Mouse (Mus musculus) spleen, adult 2 months (tissue): Measurements from ENCODE around the gene Hoxd10. TPM values are rescaled to one million over a fixed set of nuclear protein-coding genes. Genes with fewer than 3 reads are reported as not detected.

Experiments used
- DNase-seq, 2 experiments: peaks; one replicate each; pipeline versions ENCODE4 v3.0.0 to v3.0.0-alpha.2; 2012 to 2021; ENCODE audit warnings: low spot score in 2 of 2, low read depth in 1 of 2
- H3K27ac ChIP-seq: fragments of 200-500 bp; 2 replicates; pipeline ENCODE4 v1.5.1; 2012; ENCODE audit warnings: low read length, inconsistent platforms; ENCODE audit not compliant: insufficient read depth
- H3K27me3 ChIP-seq: fragments of 200-500 bp; 2 replicates; pipeline ENCODE4 v1.6.1; 2012; ENCODE audit warnings: mild to moderate bottlenecking, moderate library complexity, low read length, inconsistent platforms; ENCODE audit not compliant: control insufficient read depth, insufficient read depth
- H3K36me3 ChIP-seq: fragments of 200-500 bp; 2 replicates; pipeline ENCODE4 v1.6.1; 2012; ENCODE audit warnings: mild to moderate bottlenecking, low read length, inconsistent platforms; ENCODE audit not compliant: control insufficient read depth, insufficient read depth
- H3K4me1 ChIP-seq: fragments of 200-500 bp; 2 replicates; pipeline ENCODE4 v1.6.1; 2011; ENCODE audit warnings: inconsistent platforms; ENCODE audit not compliant: control insufficient read depth, insufficient read depth, insufficient read length
- H3K4me3 ChIP-seq: fragments of 200-500 bp; 2 replicates; pipeline ENCODE4 v1.5.1; 2011; ENCODE audit warnings: mild to moderate bottlenecking, inconsistent platforms; ENCODE audit not compliant: insufficient read depth, insufficient read length; ENCODE audit errors: extremely low read depth
- CTCF ChIP-seq: fragments of 200-500 bp; IDR thresholded peaks from 2 replicates; pipeline ENCODE4 v1.5.1; 2011; ENCODE audit warnings: mild to moderate bottlenecking, inconsistent platforms; ENCODE audit not compliant: insufficient read depth, insufficient read length, insufficient replicate concordance; ENCODE audit errors: extremely low read depth
- POLR2A ChIP-seq: fragments of 200-500 bp; IDR thresholded peaks from 2 replicates; pipeline ENCODE4 v1.6.1; 2011; ENCODE audit warnings: low read depth, low read length, inconsistent platforms
- WGBS: fragments of 180-500 bp; shearing (Covaris S2); methylation state at CpG from one replicate; pipeline ENCODE4 v1.1.7; 2018; 5-methylcytosine and 5-hydroxymethylcytosine counted together
- polyA plus RNA-seq: library from polyadenylated mRNA; depleted of rRNA; stranded (reverse); fragments of >200 nt; gene quantifications from 2 replicates; pipeline ENCODE4 v1.2.3, GENCODE M21; 2012; rRNA removed

Gene Hoxd10
- polyA plus RNA-seq, result not detected in 2 replicates

DNA sequence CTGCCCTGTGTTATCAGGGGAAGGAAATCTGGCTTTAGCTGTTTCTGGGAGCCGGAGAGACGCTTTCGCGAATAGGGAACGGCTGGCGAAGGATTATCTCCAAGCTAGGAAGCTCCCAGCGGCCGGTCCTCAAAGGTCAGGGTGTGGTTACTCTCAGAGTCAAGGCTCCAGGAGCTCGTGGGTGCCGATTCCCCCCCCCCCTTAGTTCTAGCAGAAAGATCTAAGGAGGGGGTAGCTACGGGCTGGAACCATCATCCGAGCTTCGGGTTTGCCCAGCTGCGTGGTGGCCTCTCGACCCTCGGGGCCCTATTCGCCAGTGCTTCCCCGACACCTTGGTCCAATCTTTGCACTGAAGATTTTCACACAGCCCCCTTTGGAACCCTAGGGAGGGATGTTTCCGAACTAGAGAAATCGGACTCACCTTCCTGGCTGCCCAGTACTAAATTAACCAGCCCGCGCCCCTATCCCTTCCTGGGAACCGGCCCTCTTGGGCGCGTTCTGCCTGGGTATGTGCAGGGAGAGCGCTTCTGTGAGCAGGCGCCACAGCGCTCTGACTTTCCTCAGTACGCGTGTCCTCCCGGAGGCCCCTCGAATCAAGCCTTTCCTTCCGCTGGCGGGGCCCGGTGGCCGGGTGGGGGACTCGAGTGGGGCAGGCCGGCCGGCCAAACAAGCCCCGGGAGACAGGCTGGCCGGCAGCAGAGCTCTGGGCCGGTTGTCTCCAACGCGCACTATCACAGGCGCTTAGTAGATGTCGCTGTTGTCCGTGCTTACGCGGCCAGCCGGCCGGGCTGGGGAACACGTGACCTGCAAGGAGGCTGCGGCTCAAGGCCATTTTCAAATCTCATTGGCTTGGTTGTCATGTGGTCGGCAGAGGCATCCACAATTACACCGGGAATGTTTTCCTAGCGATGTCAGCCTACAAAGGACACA is at the start of gene Hoxd10:
Gene Hoxd10 (plus strand): TSS at position 903 of the 930 bp plus-strand sequence.
- H3K4me3 ChIP-seq, result no peak within 1 kb of the TSS
- no peak for DNase-seq
- no peaks in the 10 kb centered on the region for H3K36me3 ChIP-seq
- 10% methylated on average over 56 of the region's 56 CpGs for WGBS
- no peak within 1 kb of the TSS for H3K27ac ChIP-seq
- no peaks in the 10 kb centered on the region for H3K4me1 ChIP-seq
- no peak for TF ChIP-seq CTCF
- TF ChIP-seq POLR2A, result no peak
- peaks cover 59% of the 10 kb centered on the region for H3K27me3 ChIP-seq

DNA sequence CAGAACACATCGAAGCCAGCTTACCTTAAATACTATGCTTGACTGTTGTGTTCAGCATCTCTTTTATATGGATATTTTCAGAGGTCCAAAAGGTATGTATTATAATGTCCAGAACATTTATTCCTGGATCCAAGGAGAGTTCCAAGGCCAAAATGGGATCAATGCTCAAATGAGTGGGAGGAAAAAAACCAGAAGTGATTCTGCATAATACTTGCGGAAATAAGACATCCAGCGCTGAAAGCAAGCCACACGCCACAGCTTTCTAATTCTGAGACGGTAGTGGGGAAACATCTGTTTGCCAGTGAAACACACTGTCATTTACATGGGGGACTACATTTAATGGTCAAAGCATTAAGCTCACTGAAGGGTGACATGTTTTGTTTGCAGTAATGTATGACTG is 49.3 kb upstream of the Hoxd10 start:
- no peak for DNase-seq
- no peaks in the 10 kb centered on the region for H3K36me3 ChIP-seq
- no peaks in the 10 kb centered on the region for H3K4me1 ChIP-seq
- no peaks in the 10 kb centered on the region for H3K27me3 ChIP-seq
- H3K27ac ChIP-seq, result no peak overlapping the region
- H3K4me3 ChIP-seq, result no peak overlapping the region
- 11% methylated on average over 5 of the region's 5 CpGs for WGBS
- no peak for TF ChIP-seq POLR2A
- TF ChIP-seq CTCF, result no peak

DNA sequence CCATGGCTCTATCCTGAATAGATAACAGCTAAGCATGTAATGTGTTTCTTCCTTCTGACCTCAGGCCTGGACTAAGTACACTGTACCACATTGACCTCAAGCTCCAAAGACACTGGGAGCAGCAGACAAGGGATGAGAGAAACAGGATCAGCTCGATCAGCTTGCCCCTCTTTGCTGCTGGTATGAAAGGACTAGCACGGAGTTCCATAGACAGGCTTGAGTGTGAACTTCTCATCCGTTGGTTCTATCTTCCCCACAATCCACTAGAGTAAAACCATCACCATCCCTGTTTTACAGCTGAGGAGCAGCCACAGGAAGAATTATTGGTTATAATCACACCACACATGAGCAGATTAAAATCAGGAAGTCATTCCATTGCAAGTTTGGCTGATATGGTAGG is 46.1 kb upstream of the Hoxd10 start:
- H3K36me3 ChIP-seq, result no peaks in the 10 kb centered on the region
- no peak for DNase-seq
- TF ChIP-seq POLR2A (no peak), CTCF (no peak)
- no peak overlapping the region for H3K4me3 ChIP-seq
- H3K27ac ChIP-seq, result no peak overlapping the region
- no peaks in the 10 kb centered on the region for H3K4me1 ChIP-seq
- peaks cover 8% of the 10 kb centered on the region for H3K27me3 ChIP-seq
- WGBS, result 82% methylated on average over 3 of the region's 3 CpGs

DNA sequence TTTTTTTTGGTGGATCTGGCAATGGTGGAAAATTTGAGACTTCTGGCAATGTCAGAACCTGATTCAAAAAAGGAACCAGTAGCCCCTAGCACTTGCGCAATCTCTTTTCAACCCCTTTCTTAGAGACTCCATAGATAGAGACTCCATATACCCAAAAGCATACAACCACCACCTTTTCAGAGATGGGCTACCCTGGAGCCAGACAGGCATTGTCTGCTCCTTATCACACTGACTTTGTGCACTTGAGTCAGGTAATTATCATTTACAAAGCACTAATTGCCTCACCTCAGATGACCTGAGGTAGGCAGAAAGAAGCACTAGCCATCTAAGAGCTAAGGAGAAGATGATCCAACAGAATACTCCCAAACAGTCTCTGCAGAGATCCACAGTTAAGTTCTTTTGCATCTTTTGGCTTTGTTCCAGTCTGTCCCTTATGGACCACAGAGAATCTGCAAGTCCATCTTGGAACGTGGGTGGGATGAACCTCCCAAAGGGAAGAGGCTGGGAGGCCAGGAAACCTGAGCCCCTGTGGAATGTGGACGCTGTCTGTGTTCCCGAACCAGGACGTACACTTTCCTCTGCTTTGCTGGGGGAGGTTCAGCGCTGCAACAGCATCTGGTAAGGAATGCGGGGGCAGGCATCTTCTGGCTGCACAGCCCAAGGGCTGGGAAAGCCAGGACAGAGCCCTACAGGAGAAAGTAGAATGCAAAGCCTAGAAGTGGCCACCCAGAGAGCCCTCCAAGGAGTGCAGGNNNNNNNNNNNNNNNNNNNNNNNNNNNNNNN is 44.5 kb upstream of the Hoxd10 start:
- no peak for DNase-seq
- Histone ChIP-seq H3K4me3 (no peak overlapping the region), H3K36me3 (no peaks in the 10 kb centered on the region), H3K27me3 (peaks cover 8% of the 10 kb centered on the region), H3K27ac (no peak overlapping the region), H3K4me1 (no peaks in the 10 kb centered on the region)
- WGBS, result 27% methylated on average over 7 of the region's 7 CpGs
- TF ChIP-seq POLR2A (no peak), CTCF (no peak)

DNA sequence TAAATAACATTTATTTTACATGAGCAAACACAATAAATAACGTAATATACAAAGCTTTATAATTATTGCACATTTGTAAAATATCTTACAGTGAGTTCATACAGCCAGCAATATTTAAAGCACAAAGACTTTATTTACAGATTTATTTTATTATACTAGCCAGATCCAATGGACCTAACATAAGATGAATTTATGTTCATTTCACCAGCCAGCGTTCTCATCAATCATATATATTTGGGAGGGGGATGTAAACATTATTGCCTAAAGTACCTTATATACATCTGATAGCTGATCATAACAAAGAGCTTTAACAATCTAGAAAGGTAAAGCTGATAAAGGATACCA is 38.8 kb upstream of the Hoxd10 start:
- no peak for DNase-seq
- Histone ChIP-seq H3K36me3 (no peaks in the 10 kb centered on the region), H3K27me3 (peaks cover 39% of the 10 kb centered on the region), H3K4me3 (no peak overlapping the region), H3K4me1 (peaks cover 9% of the 10 kb centered on the region), H3K27ac (no peak overlapping the region)
- 46% methylated on average over 2 of the region's 2 CpGs for WGBS
- TF ChIP-seq CTCF (no peak), POLR2A (no peak)

DNA sequence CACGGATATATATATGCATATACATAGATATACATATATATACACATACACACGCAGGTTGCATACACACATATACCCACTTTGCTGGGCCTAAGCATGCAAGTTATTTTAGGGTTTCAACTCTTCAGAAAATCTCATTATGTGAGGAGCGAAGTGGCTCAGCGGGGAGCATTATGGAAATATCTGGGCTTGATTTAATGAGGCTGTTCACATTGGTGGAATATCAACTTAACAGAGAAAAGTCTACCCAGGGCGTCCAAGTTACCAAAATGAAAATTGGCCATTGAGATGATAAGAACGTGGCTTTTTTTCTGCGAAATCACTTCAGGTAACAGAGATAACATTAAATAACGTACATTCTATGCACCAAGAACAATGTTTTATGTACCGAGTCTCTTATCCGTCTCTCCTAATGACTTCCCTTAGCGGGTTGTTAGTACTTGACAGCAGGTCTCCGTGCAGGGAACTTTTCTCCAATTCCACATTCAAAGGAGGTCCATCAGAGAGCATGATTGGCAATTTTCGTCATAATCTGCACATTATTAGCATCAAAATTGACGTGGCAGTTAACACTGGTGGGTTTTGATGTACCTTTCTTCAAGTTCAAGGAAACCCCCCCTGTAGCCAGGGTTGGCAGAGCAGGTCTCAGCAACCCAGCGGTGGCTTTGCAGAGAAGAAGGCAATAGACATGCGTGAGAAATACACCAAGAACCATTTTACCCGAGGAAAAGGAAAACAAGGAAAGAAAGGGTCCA is 37.8 kb upstream of the Hoxd10 start:
- DNase-seq, result no peak
- no peaks in the 10 kb centered on the region for H3K36me3 ChIP-seq
- H3K27ac ChIP-seq, result no peak overlapping the region
- H3K4me1 ChIP-seq, result peaks cover 9% of the 10 kb centered on the region
- H3K4me3 ChIP-seq, result no peak overlapping the region
- no peak for TF ChIP-seq POLR2A
- WGBS, result 19% methylated on average over 17 of the region's 17 CpGs
- peaks cover 41% of the 10 kb centered on the region for H3K27me3 ChIP-seq

DNA sequence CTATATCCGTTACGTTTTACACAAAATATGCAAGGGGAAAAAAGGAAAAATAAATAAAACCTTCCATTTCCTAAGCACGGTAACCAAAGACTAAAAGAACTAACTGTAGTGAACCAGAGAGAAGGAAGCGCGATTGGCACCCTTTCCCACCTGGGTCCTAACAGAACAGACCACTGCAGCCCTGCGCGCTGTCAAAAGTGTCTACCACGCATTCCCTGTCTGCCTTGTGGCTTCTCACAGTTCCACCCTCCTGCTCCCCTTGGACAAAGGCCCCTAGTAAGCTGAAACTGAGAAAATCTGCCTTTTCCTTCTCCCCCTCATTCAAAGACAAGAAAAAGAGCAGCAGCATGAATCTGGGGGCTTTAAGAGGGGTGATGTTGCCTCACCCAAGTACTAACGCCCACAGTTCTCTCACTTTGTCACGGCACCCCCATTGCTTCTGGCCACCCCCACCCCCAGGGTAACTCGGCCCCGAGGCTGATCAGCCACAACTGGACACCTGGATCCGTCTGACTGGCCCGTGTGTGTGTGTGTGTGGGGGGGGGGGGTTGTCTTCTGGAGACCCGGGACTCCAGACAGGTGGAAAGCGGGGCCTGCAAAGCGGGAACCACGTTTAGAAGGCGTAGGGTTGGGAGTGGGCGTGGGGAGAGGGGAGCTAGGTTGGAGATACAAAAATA is 36.8 kb upstream of the Hoxd10 start:
- WGBS, result 15% methylated on average over 20 of the region's 20 CpGs
- peaks cover 9% of the 10 kb centered on the region for H3K4me1 ChIP-seq
- no peak overlapping the region for H3K27ac ChIP-seq
- no peaks in the 10 kb centered on the region for H3K36me3 ChIP-seq
- TF ChIP-seq POLR2A (no peak), CTCF (no peak)
- H3K27me3 ChIP-seq, result peaks cover 47% of the 10 kb centered on the region
- DNase-seq, result no peak
- H3K4me3 ChIP-seq, result no peak overlapping the region
